Mouse (Mus musculus) effector memory CD4-positive, alpha-beta T cell, adult 5 months (primary cell): ENCODE results near the gene Gm36210. TPM values are rescaled to one million over a fixed set of nuclear protein-coding genes. Genes with fewer than 3 reads are reported as not detected.

Experiments
- polyA plus RNA-seq: library from polyadenylated mRNA; unstranded; fragments of 100-300 nt; shearing (Covaris generic); gene quantifications from one replicate; pipeline ENCODE4 v1.2.1, GENCODE M21; 2017

Gm36210 gene
- not detected for polyA plus RNA-seq

GRCm38 (mm10) chr7:4906466-4906950 lies at the start of gene Gm36210:
Gene Gm36210 (minus strand): TSS chr7:4906516.

GRCm38 (mm10) chr7:4925441-4926381 lies 19.4 kb upstream of the Gm36210 start, which contains the start of gene Ssc5d:
Gene Ssc5d (plus strand): TSS chr7:4925785.

GRCm38 (mm10) chr7:4921824-4922482 lies 15.6 kb upstream of the Gm36210 start, which contains the start of gene Nat14:
Gene Nat14 (plus strand): TSS chr7:4922028.

GRCm38 (mm10) chr7:4915007-4915665 lies 8.8 kb upstream of the Gm36210 start, which contains the start of gene Zfp628:
Gene Zfp628 (plus strand): TSS chr7:4915217.

GRCm38 (mm10) chr7:4876753-4877221 lies 29.5 kb downstream of the Gm36210 start, which contains the start of gene Isoc2a:
Gene Isoc2a (plus strand): TSS chr7:4877153.

GRCm38 (mm10) chr7:4870133-4870532 lies 36.2 kb downstream of the Gm36210 start, which contains the start of gene Isoc2b:
Gene Isoc2b (minus strand): TSS chr7:4870258.

Other genes starting within 250 kb of the Gm36210 start
- 235 TPM for gene Ppp6r1, start 247.5 kb downstream of the Gm36210 start, polyA plus RNA-seq
- gene Hspbp1, start 221.4 kb downstream of the Gm36210 start, polyA plus RNA-seq: 60.7 TPM
- not detected for gene Brsk1, start 215.9 kb downstream of the Gm36210 start, polyA plus RNA-seq
- not detected for gene Tmem150b, start 181.3 kb downstream of the Gm36210 start, polyA plus RNA-seq
- 33.0 TPM for gene Kmt5c, start 166.4 kb downstream of the Gm36210 start, polyA plus RNA-seq
- 1.7 TPM for gene Cox6b2, start 153.4 kb downstream of the Gm36210 start, polyA plus RNA-seq
- not detected for gene Fam71e2, start 135.2 kb downstream of the Gm36210 start, polyA plus RNA-seq
- not detected for gene Il11, start 123.7 kb downstream of the Gm36210 start, polyA plus RNA-seq
- not detected for gene Tmem190, start 123.6 kb downstream of the Gm36210 start, polyA plus RNA-seq
- gene Tmem238, start 116.9 kb downstream of the Gm36210 start, polyA plus RNA-seq: 7.3 TPM
- 251 TPM for gene Rpl28, start 113.6 kb downstream of the Gm36210 start, polyA plus RNA-seq
- gene Ube2s, start 93.9 kb downstream of the Gm36210 start, polyA plus RNA-seq: 295 TPM
- gene Shisa7, start 61.8 kb downstream of the Gm36210 start, polyA plus RNA-seq: 0.91 TPM
- gene Isoc2b, start 36.3 kb downstream of the Gm36210 start, polyA plus RNA-seq: 8.8 TPM
- gene Isoc2a, start 29.4 kb downstream of the Gm36210 start, polyA plus RNA-seq: 0.60 TPM
- 3.0 TPM for gene Zfp628, start 8.7 kb upstream of the Gm36210 start, polyA plus RNA-seq
- not detected for gene Nat14, start 15.5 kb upstream of the Gm36210 start, polyA plus RNA-seq
- gene Ssc5d, start 19.3 kb upstream of the Gm36210 start, polyA plus RNA-seq: not detected
- 1.0 TPM for gene Sbk2, start 57.9 kb upstream of the Gm36210 start, polyA plus RNA-seq
- gene Sbk3, start 64.7 kb upstream of the Gm36210 start, polyA plus RNA-seq: not detected
- 13.8 TPM for gene Zfp579, start 89.6 kb upstream of the Gm36210 start, polyA plus RNA-seq
- gene Zfp524, start 107.9 kb upstream of the Gm36210 start, polyA plus RNA-seq: 15.8 TPM
- gene Fiz1, start 108.2 kb upstream of the Gm36210 start, polyA plus RNA-seq: 47.5 TPM
- gene Gm44973, start 109.0 kb upstream of the Gm36210 start, polyA plus RNA-seq: 7.6 TPM
- 6.1 TPM for gene Zfp865, start 113.9 kb upstream of the Gm36210 start, polyA plus RNA-seq
- not detected for gene Ccdc106, start 114.0 kb upstream of the Gm36210 start, polyA plus RNA-seq
- not detected for gene 4632433K11Rik, start 127.6 kb upstream of the Gm36210 start, polyA plus RNA-seq
- 2.4 TPM for gene Zfp784, start 131.9 kb upstream of the Gm36210 start, polyA plus RNA-seq
- gene Zfp580, start 145.0 kb upstream of the Gm36210 start, polyA plus RNA-seq: 2.9 TPM
- 108 TPM for gene U2af2, start 155.6 kb upstream of the Gm36210 start, polyA plus RNA-seq
- 30.9 TPM for gene Epn1, start 173.7 kb upstream of the Gm36210 start, polyA plus RNA-seq
- not detected for gene Rfpl4, start 210.4 kb upstream of the Gm36210 start, polyA plus RNA-seq
- gene Rasl2-9, start 219.4 kb upstream of the Gm36210 start, polyA plus RNA-seq: not detected
- gene Vmn1r55, start 243.2 kb upstream of the Gm36210 start, polyA plus RNA-seq: 0.12 TPM